Mouse (Mus musculus) mesoderm, embryonic 11.5 days (tissue): ENCODE data around the gene Ucn.

Experiments used
- DNase-seq: peaks from one replicate; pipeline ENCODE4 v3.0.0-alpha.2; 2012; ENCODE audit warnings: low read depth, low spot score

The Ucn gene

DNA sequence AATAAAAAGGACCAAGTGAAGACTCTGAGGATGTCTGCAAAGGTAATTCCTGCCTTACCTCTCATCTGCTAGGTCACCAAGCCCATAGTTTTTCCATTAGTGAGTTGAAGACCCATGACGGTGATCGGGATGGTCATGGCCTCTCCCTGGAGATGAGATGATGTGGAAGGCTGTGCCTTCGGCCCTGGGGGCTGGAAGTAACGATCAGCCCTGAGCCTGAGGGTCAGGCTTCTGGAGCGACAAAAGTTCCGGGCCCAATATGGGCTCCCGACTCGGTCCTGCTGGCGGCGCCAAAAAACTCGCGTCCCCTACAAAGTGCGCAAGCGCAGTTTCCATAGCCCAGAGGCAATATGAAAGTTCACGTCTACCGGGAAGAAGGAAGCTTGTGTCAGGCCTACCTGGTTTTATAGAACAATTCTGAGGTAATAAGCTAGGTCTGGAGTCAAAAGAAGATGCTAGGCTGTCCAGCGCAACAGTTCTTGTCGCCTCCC is 30.6 kb downstream of the Ucn start, which contains the start of gene Slc30a3:
Gene Slc30a3, minus strand, starts transcription at position 238 of the 491 bp plus-strand sequence.
- DNase-seq = no peak

DNA sequence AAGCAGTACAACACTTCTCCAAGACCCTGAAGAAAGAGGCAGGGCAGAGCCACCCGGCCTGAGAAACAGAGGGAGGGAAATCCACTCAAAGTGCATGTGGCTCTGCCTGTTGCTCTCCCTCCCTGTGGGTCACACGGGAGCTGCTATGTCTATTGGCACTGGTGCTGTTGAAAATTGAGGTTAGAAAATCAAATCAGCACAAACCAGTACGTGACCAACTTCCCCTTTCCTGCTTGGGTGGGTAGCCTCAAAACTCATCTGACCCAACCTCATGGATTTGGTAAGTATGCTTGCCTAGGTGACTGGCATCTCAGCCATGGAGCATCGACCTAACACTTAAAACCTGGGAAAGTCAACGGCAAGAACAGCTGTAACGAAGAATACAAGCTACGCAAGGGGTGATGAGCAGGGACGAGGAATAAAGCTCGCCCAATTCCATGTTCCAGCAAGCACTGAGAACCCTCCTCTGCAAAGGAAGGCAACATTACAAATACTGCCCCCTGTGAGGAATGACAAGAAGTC is 32.8 kb downstream of the Ucn start, which contains the start of gene Dnajc5g:
Gene Dnajc5g, plus strand, starts transcription at position 472 of the 522 bp plus-strand sequence.
- no peak for DNase-seq

DNA sequence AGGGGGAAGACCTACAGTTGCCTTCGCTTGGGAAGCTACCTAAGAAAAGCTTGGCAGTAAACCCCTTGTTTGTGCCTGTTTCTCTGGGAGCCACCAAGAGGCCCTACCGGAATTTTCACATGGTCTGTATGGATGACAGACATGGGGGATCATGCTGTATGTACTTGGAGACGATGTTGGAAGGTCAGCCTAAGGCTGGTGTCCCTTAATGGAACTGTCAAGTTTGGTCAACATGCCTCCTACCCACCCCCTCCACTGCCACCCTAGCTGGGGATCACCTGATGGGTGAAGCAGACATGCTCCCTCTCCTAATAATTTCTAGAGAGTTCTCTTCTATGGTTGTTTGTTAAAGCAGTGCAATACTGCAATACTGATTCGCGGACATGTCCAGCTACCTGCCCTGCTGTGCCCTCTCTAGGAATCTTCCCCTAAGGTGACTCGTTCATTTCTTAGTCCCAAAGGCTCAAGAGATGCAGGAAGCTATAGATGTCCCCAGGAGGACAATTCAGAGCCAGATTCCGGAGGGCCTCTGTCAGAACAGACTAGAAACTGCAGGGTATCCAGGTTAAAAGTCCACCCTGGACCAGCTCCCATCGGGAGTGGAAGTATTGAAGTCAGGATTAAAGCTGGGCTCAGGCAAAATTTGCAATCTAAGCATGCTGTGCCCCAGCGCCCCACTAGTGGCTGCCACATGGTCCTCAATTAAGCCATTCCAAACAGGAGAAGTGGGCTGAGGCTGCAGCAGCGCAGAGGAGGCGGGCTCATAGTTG is 42.7 kb downstream of the Ucn start:
- DNase-seq = no peak

DNA sequence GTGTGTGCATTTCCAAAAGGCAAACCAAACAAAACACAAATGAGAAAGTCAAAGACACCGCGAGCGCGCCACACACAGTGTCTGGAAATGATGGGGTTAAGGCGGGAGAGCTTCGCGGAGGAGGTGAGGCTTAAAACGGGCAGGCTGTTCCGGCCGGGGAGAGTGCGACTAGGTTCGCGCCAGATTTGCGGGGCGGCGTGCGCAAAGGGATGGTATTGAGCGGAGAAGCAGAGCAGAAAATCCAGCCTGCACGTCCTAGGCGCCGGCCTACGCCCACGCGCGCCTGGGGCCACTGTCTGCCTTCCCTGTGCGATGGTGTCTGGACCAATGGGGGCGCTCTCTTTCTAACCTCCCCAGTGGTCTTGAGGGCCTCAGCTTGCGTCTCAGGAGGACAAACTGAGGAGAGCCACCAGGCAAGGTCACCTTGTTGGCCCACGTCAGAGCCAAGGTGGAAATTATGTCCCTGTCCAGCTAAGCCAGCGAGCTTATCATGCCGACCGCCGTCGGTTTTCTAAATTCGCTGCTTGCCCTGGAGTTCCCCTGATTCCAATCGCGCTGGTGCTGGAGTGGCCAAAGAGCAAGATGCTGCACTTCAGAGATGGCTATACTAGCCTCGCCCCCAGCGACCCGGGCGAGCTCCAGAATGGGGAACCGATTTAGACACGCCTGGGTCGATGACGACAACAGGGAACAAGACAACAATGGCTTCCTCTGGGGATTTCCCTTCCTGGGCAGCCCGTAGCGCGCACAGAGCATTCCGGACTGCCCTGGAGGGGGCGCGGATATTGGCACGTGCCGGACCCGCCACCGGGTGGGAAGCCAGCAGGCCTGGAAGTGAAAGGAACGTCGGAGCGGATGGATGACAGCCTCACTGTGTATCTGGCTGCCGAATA is 43.6 kb downstream of the Ucn start:
- peak; percentile 54 for DNase-seq

DNA sequence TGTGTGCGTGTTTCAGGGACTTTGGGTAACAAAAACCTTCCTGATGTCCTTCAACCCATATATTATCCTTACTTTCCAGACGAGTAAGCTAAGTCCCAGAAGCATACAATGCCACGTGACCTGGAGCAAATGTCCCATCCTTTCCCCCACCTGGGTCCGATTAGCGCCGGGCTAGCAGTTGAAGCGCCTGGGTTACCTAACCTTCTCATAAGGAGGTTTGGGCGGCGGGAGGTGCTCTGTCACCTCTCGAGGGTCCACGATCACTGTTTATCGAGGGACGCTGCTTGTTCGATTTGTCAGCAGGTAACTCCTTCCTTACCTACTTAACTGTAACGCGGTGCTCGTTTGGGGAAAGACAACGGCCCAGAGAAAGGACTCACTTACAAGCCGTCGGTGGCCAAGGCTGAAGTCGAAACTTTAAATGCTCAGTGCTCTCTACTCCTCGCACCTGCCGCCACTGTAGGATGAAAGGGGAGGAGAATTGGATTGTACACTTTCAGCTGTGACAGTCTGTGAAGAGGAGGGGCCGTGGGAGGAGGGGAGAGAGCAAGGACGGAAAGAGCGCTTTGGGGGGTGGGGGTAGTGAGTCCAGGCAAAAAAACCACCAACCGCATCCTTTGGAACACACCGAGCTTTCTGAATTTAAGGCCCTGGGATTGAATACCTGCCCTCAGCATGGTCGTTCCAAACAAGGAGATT is 44.4 kb downstream of the Ucn start:
- DNase-seq = no peak

DNA sequence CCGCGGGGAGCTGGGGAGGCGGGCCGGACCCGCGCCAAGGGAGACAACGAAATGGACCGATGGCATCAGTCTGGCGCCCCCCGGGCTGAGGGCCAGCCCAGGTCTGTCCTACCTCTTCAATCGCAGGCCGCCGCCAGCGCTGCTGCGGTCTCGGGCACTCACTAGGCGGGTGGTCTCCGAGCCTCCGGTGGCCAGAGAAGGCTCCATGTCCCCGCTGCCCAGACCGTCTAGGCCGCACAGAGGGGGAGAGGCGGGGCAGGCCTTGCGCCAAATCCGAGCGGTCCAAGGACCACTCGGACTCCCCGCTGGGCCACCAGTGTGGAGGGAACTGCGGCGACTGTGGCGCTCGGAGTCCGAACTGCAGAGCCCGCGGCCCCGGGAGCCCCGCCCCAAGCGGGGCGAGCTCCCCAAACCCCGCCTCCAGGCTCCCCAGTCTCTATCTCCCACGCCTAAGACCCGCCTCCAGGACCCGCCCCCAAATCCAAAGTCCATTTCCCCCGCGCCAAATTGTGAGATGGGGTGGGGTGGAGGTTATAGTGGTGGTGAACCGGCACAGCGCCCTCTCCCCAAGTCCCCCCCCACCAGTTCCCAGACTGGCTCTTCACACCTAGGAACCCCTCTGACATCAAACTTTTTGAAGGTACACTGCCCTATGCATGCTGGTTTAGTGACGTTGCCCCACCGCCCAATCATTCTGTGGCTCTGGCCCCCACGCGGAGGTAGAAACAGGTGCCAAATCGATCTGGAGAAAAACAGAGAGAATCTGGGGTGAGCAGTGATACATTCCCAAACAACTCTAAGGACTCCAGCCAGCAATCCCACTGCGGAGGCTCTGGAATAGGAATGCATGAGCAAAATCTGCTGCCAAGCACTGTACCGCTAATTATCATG is 45.2 kb downstream of the Ucn start:
- no peak for DNase-seq

DNA sequence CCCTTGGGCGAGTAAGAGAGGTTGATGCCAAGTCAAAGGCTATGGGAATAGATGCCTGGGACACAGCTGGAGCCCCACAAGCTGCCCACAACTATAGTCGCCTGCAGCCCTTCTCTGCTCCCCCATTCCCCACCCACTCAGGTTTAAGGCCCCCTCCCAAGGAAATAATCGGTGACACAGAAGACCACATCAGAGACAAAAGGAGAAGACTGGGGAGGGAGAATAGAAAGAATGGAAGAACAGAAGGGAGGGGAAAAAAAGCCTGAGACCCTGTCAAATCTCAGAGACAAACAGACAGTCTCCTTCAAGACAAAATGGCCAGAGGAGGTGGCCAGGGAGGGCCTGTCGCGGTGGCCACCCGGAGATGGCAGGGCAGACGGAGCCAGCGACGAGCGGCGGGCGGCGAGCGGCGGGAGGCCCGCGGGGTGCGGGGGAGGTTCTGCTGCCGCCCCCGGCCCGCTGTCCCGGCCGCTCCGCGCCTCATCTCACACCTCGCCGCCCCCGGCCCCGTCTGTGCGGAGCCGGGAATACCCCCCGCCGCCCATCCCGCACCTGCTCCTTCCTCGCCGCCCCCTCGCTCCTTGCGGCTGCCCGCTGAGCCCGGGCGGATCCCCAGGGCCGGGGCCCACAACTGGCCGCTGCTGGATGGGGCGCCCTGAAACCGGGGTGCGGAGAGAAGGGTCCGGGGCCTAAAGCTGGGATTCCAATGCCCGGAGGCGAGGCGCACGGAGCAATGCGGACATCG is 46.2 kb downstream of the Ucn start:
- no peak for DNase-seq
